In genomic region chr7:30526399-30526798, GRCm38 (mm10) we compare ENCODE assay signal across 14 mouse cellular contexts. TPM values are rescaled to one million over a fixed set of nuclear protein-coding genes. Genes with fewer than 3 reads are reported as not detected.
DNase-seq lines count a peak whose midpoint lies in the region; ATAC-seq lines count a peak whose summit lies in the region.
"Had no signal": no experiment of that assay in that cellular context is flagged by ENCODE, and none has a peak within 500 bp of the region (broad histone marks: within the 10 kb centered on the region; RNA-seq: fewer than 3 reads in every experiment).

No protein-coding gene starts in this region.

- peaks cover 26% of the 10 kb centered on the region for H3K27me3 ChIP-seq in heart, embryonic 12.5 days (replicated peaks)
- peaks cover 16% of the 10 kb centered on the region for H3K27me3 ChIP-seq in midbrain, embryonic 10.5 days (ENCODE audit: low read depth, poor library complexity, severe bottlenecking)
- no peaks in the 10 kb centered on the region for H3K27me3 ChIP-seq in midbrain, embryonic 16.5 days (ENCODE audit: control insufficient read depth, insufficient read depth, low read depth, low read length)
- no peaks in the 10 kb centered on the region for H3K27me3 ChIP-seq in embryonic facial prominence, embryonic 14.5 days (replicated peaks; ENCODE audit: control insufficient read depth, insufficient read depth, low read length)
- H3K27me3 ChIP-seq in limb, embryonic 15.5 days: no peaks in the 10 kb centered on the region
- H3K27me3 ChIP-seq: liver, embryonic 15.5 days had no signal

- peak overlapping the region; percentile 27 for H3K4me2 ChIP-seq in heart, embryonic 12.5 days
- H3K4me2 ChIP-seq in midbrain, embryonic 16.5 days (ENCODE audit: low read length): no peak overlapping the region
- peak overlapping the region; percentile 47 for H3K4me2 ChIP-seq in embryonic facial prominence, embryonic 14.5 days (ENCODE audit: low read depth, low read length)
- H3K4me2 ChIP-seq in limb, embryonic 15.5 days: peak overlapping the region; percentile 32
- H3K4me2 ChIP-seq: liver, embryonic 15.5 days had no signal

- ATAC-seq in heart, embryonic 12.5 days (ENCODE audit: insufficient number of reproducible peaks, low FRiP score): no peak
- no peak for ATAC-seq in midbrain, embryonic 16.5 days
- ATAC-seq in embryonic facial prominence, embryonic 14.5 days (ENCODE audit: low read depth): no peak
- ATAC-seq in limb, embryonic 15.5 days (ENCODE audit: insufficient number of reproducible peaks, low FRiP score, low TSS enrichment, low read depth): no peak
- ATAC-seq: CD4-positive, CD25-positive, alpha-beta regulatory T cell, adult 4 months had no signal

- H3K36me3 ChIP-seq in heart, embryonic 12.5 days: peaks cover 72% of the 10 kb centered on the region
- H3K36me3 ChIP-seq in midbrain, embryonic 10.5 days: peaks cover 90% of the 10 kb centered on the region
- peaks cover 61% of the 10 kb centered on the region for H3K36me3 ChIP-seq in midbrain, embryonic 16.5 days (ENCODE audit: control insufficient read depth, insufficient read depth, low read length)
- H3K36me3 ChIP-seq in embryonic facial prominence, embryonic 14.5 days (ENCODE audit: control insufficient read depth, insufficient read depth, low read length): peaks cover 61% of the 10 kb centered on the region
- peaks cover 71% of the 10 kb centered on the region for H3K36me3 ChIP-seq in limb, embryonic 15.5 days

- H3K4me1 ChIP-seq in heart, embryonic 12.5 days (replicated peaks): peaks cover 12% of the 10 kb centered on the region
- H3K4me1 ChIP-seq in midbrain, embryonic 10.5 days: peaks cover 18% of the 10 kb centered on the region
- peaks cover 4% of the 10 kb centered on the region for H3K4me1 ChIP-seq in midbrain, embryonic 16.5 days (ENCODE audit: control insufficient read depth, insufficient read depth, low read length)
- 0 out of 2 replicates have a peak, but pooled peaks cover 11% of the 10 kb centered on the region for H3K4me1 ChIP-seq in embryonic facial prominence, embryonic 14.5 days (ENCODE audit: control insufficient read depth, insufficient read depth, low read length)
- peaks cover 15% of the 10 kb centered on the region for H3K4me1 ChIP-seq in limb, embryonic 15.5 days
- H3K4me1 ChIP-seq: liver, embryonic 15.5 days had no signal

- intact Hi-C loops in heart, postnatal 14 days (cut with DNase I): no loop called here

- H3K4me3 ChIP-seq in heart, embryonic 12.5 days: no peak overlapping the region
- H3K4me3 ChIP-seq in midbrain, embryonic 10.5 days: 0 out of 2 replicates have a peak overlapping the region, but pooled peaks have one; percentile 7
- H3K4me3 ChIP-seq in midbrain, embryonic 16.5 days (ENCODE audit: low read depth, low read length): no peak overlapping the region
- peak overlapping the region; percentile 18 for H3K4me3 ChIP-seq in embryonic facial prominence, embryonic 14.5 days (ENCODE audit: low read depth, low read length)
- H3K4me3 ChIP-seq in limb, embryonic 15.5 days: peak overlapping the region; percentile 20
- H3K4me3 ChIP-seq: liver, embryonic 15.5 days had no signal

- no peak overlapping the region for H3K27ac ChIP-seq in heart, embryonic 12.5 days (ENCODE audit: poor library complexity, severe bottlenecking)
- H3K27ac ChIP-seq in midbrain, embryonic 10.5 days (replicated peaks): peak overlapping the region; percentile 17; the same call in 1 of the 2 replicates
- H3K27ac ChIP-seq in midbrain, embryonic 16.5 days (ENCODE audit: low read length): no peak overlapping the region
- H3K27ac ChIP-seq in embryonic facial prominence, embryonic 14.5 days (replicated peaks; ENCODE audit: low read depth, low read length): peak overlapping the region; percentile 48
- H3K27ac ChIP-seq in limb, embryonic 15.5 days: peak overlapping the region; percentile 71
- H3K27ac ChIP-seq: liver, embryonic 15.5 days had no signal

- H3K9ac ChIP-seq in heart, embryonic 12.5 days: peak overlapping the region; percentile 15; the same call in 1 of the 2 replicates
- H3K9ac ChIP-seq in midbrain, embryonic 16.5 days (ENCODE audit: low read depth, low read length): no peak overlapping the region
- H3K9ac ChIP-seq in embryonic facial prominence, embryonic 14.5 days (ENCODE audit: low read depth, low read length): peak overlapping the region; percentile 35; the same call in 1 of the 2 replicates
- H3K9ac ChIP-seq in limb, embryonic 15.5 days: no peak overlapping the region
- H3K9ac ChIP-seq: liver, embryonic 15.5 days had no signal

- no peak for DNase-seq in heart, postnatal 14 days
- DNase-seq in midbrain, embryonic 10.5 days (ENCODE audit: low spot score): no peak
- DNase-seq in embryonic facial prominence, embryonic 14.5 days (ENCODE audit: low spot score): no peak
- no peak for DNase-seq in frontal cortex, postnatal 10 days (ENCODE audit: low spot score in 2 of 2)
- DNase-seq in adipocyte (ENCODE audit: low spot score): no peak
- DNase-seq: gastrocnemius, postnatal 14 days; heart, postnatal 4 days; thymus, postnatal 36 days had no signal

- no peaks in the 10 kb centered on the region for H3K9me3 ChIP-seq in heart, embryonic 12.5 days (replicated peaks)
- H3K9me3 ChIP-seq in midbrain, embryonic 10.5 days (replicated peaks): no peaks in the 10 kb centered on the region
- no peaks in the 10 kb centered on the region for H3K9me3 ChIP-seq in midbrain, embryonic 16.5 days (replicated peaks; ENCODE audit: control insufficient read depth, low read length, poor library complexity, severe bottlenecking)
- H3K9me3 ChIP-seq in embryonic facial prominence, embryonic 14.5 days (ENCODE audit: control insufficient read depth, low read length): no peaks in the 10 kb centered on the region
- no peaks in the 10 kb centered on the region for H3K9me3 ChIP-seq in limb, embryonic 15.5 days
- H3K9me3 ChIP-seq: liver, embryonic 15.5 days had no signal

- 22% methylated on average over 17 of the region's 17 CpGs for WGBS in heart, embryonic 12.5 days
- 21% methylated on average over 17 of the region's 17 CpGs for WGBS in midbrain, embryonic 10.5 days
- WGBS in midbrain, embryonic 16.5 days: 34% methylated on average over 17 of the region's 17 CpGs
- 18% methylated on average over 17 of the region's 17 CpGs for WGBS in embryonic facial prominence, embryonic 14.5 days
- 27% methylated on average over 17 of the region's 17 CpGs for WGBS in limb, embryonic 15.5 days

RNA-seq across cellular contexts. Expression of gene Arhgap33, which starts 8.5 kb away (rescaled TPM):
- polyA plus RNA-seq in heart, embryonic 12.5 days (2016; fragmentation: Nextera tagmentation; extraction: Ambion mirVana): 10.1 and 10.9 TPM in 2 replicates
- total RNA-seq in heart, postnatal 14 days (2021): 1 to 10 TPM; 2.7 to 3.2 TPM
- polyA plus RNA-seq in midbrain, embryonic 10.5 days (2016; fragmentation: Nextera tagmentation; extraction: Ambion mirVana): 36.6 and 62.0 TPM in 2 replicates
- polyA plus RNA-seq in midbrain, embryonic 16.5 days (2015; fragmentation: Nextera tagmentation; extraction: Ambion mirVana): 140 and 149 TPM in 2 replicates
- 9.7 and 10.9 TPM in 2 replicates for polyA plus RNA-seq in embryonic facial prominence, embryonic 14.5 days (2014; fragmentation: Nextera tagmentation; extraction: Ambion mirVana)
- polyA plus RNA-seq in limb, embryonic 15.5 days (2015; fragmentation: Nextera tagmentation; extraction: Ambion mirVana): 7.8 and 8.0 TPM in 2 replicates

RNA-seq across cellular contexts. Expression of gene Hspb6, which starts 25.6 kb away (rescaled TPM):
- polyA plus RNA-seq in heart, embryonic 12.5 days (2016; fragmentation: Nextera tagmentation; extraction: Ambion mirVana): 30.5 and 31.6 TPM in 2 replicates
- total RNA-seq in heart, postnatal 14 days (2021): 100 to 1,000 TPM; 425 to 488 TPM
- polyA plus RNA-seq in midbrain, embryonic 10.5 days (2016; fragmentation: Nextera tagmentation; extraction: Ambion mirVana): 6.1 and 6.2 TPM in 2 replicates
- polyA plus RNA-seq in midbrain, embryonic 16.5 days (2015; fragmentation: Nextera tagmentation; extraction: Ambion mirVana): 7.5 and 11.2 TPM in 2 replicates
- polyA plus RNA-seq in embryonic facial prominence, embryonic 14.5 days (2014; fragmentation: Nextera tagmentation; extraction: Ambion mirVana): 16.8 and 20.4 TPM in 2 replicates
- polyA plus RNA-seq in limb, embryonic 15.5 days (2015; fragmentation: Nextera tagmentation; extraction: Ambion mirVana): 17.6 and 29.4 TPM in 2 replicates

RNA-seq across cellular contexts. Expression of gene Proser3, which starts 25.7 kb away (rescaled TPM):
- polyA plus RNA-seq in heart, embryonic 12.5 days (2016; fragmentation: Nextera tagmentation; extraction: Ambion mirVana): 9.3 and 12.7 TPM in 2 replicates
- 1 to 10 TPM; 4.6 to 5.3 TPM for total RNA-seq in heart, postnatal 14 days (2021)
- polyA plus RNA-seq in midbrain, embryonic 10.5 days (2016; fragmentation: Nextera tagmentation; extraction: Ambion mirVana): 13.4 and 17.1 TPM in 2 replicates
- 8.2 and 8.5 TPM in 2 replicates for polyA plus RNA-seq in midbrain, embryonic 16.5 days (2015; fragmentation: Nextera tagmentation; extraction: Ambion mirVana)
- polyA plus RNA-seq in embryonic facial prominence, embryonic 14.5 days (2014; fragmentation: Nextera tagmentation; extraction: Ambion mirVana): 8.1 and 9.9 TPM in 2 replicates
- polyA plus RNA-seq in limb, embryonic 15.5 days (2015; fragmentation: Nextera tagmentation; extraction: Ambion mirVana): 11.3 and 12.1 TPM in 2 replicates

RNA-seq across cellular contexts. Expression of gene Prodh2, which starts 33.0 kb away (rescaled TPM):
- 1.00 TPM in 1 of 2 replicates, not detected in the other for polyA plus RNA-seq in heart, embryonic 12.5 days (2016; fragmentation: Nextera tagmentation; extraction: Ambion mirVana)
- total RNA-seq in heart, postnatal 14 days (2021): not detected
- not detected in 2 replicates for polyA plus RNA-seq in midbrain, embryonic 10.5 days (2016; fragmentation: Nextera tagmentation; extraction: Ambion mirVana)
- polyA plus RNA-seq in midbrain, embryonic 16.5 days (2015; fragmentation: Nextera tagmentation; extraction: Ambion mirVana): not detected in 2 replicates
- not detected in 2 replicates for polyA plus RNA-seq in embryonic facial prominence, embryonic 14.5 days (2014; fragmentation: Nextera tagmentation; extraction: Ambion mirVana)
- 0.18 TPM in 1 of 2 replicates, not detected in the other for polyA plus RNA-seq in limb, embryonic 15.5 days (2015; fragmentation: Nextera tagmentation; extraction: Ambion mirVana)
- total RNA-seq: gastrocnemius, postnatal 14 days; heart, postnatal 4 days had no signal
- polyA plus RNA-seq: CD4-positive, CD25-positive, alpha-beta regulatory T cell, adult 4 months; neural tube, embryonic 14.5 days had no signal

RNA-seq across cellular contexts. Expression of gene Lin37, which starts 33.2 kb away (rescaled TPM):
- 31.1 and 34.8 TPM in 2 replicates for polyA plus RNA-seq in heart, embryonic 12.5 days (2016; fragmentation: Nextera tagmentation; extraction: Ambion mirVana)
- total RNA-seq in heart, postnatal 14 days (2021): 10 to 100 TPM; 14.4 to 16.4 TPM
- 45.9 and 46.7 TPM in 2 replicates for polyA plus RNA-seq in midbrain, embryonic 10.5 days (2016; fragmentation: Nextera tagmentation; extraction: Ambion mirVana)
- 52.1 and 63.8 TPM in 2 replicates for polyA plus RNA-seq in midbrain, embryonic 16.5 days (2015; fragmentation: Nextera tagmentation; extraction: Ambion mirVana)
- 45.7 and 50.5 TPM in 2 replicates for polyA plus RNA-seq in embryonic facial prominence, embryonic 14.5 days (2014; fragmentation: Nextera tagmentation; extraction: Ambion mirVana)
- 37.9 and 49.4 TPM in 2 replicates for polyA plus RNA-seq in limb, embryonic 15.5 days (2015; fragmentation: Nextera tagmentation; extraction: Ambion mirVana)

Comparison
In these comparisons a context has a peak if more than half of its experiments do, and no peak if none do; other contexts are left out.
1. H3K27ac ChIP-seq: peak in midbrain, embryonic 10.5 days (single experiment), embryonic facial prominence, embryonic 14.5 days (single experiment) and limb, embryonic 15.5 days (single experiment); none in heart, embryonic 12.5 days (single experiment) and midbrain, embryonic 16.5 days (single experiment).
2. H3K4me3 ChIP-seq: peak in midbrain, embryonic 10.5 days (single experiment), embryonic facial prominence, embryonic 14.5 days (single experiment) and limb, embryonic 15.5 days (single experiment); none in heart, embryonic 12.5 days (single experiment) and midbrain, embryonic 16.5 days (single experiment).
3. H3K9ac ChIP-seq: peak in heart, embryonic 12.5 days (single experiment) and embryonic facial prominence, embryonic 14.5 days (single experiment); none in midbrain, embryonic 16.5 days (single experiment) and limb, embryonic 15.5 days (single experiment).